Mouse (Mus musculus) lung, postnatal 0 days (tissue): ENCODE data around the gene Gm45234.

Experiments
- CTCF ChIP-seq: IDR thresholded peaks from 2 replicates; pipeline ENCODE4 v1.5.1; 2016; ENCODE audit warnings: antibody characterized with exemption, mild to moderate bottlenecking
- EP300 ChIP-seq: IDR thresholded peaks from 2 replicates; pipeline ENCODE4 v1.6.1; 2016; ENCODE audit warnings: antibody characterized with exemption, mild to moderate bottlenecking, control low read depth

DNA sequence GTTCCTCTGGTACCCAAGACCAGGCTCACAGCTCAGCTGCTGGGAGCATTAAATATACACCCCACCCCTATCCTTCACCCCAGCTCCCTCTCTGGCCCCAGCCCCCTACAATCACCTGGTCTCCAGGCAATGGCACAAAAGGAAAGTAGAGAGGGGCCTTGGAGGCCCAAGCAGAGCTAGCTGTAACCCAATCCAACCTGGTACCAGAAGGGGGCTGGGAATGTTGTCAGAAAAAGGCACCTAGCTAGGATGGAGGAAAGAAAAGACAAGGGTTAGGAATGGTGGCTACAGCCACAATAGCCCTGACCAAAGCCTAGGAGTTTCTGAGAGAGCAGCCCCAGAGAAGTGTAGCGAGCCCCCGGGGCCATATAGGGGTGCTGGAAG, 3.0 kb upstream of the Gm45234 start:
- no peak for TF ChIP-seq EP300
- no peak for TF ChIP-seq CTCF
